Mouse (Mus musculus): ENCODE data around the gene Cdsn. TPM values are rescaled to one million over a fixed set of nuclear protein-coding genes. Genes with fewer than 3 reads are reported as not detected.
A peak's percentile ranks its signal among the peaks of the same experiment; 100 is the strongest.

The Cdsn gene
- total and polyA plus RNA-seq, 2 experiments from 2014 or later = 0.23 to 0.48 TPM

- no peak overlapping the region for H3K4me3 ChIP-seq (ENCODE audit: low read depth, low read length)
- WGBS = 25% methylated on average over 4 of the region's 4 CpGs
- no peak overlapping the region for H3K9ac ChIP-seq (replicated peaks; ENCODE audit: low read depth, low read length)
- no peak overlapping the region for H3K27ac ChIP-seq (ENCODE audit: low read depth)
- ATAC-seq (ENCODE audit: insufficient read depth, low read depth) (no peak), DNase-seq (ENCODE audit: low spot score) (no peak)
- TF ChIP-seq CTCF (IDR thresholded peaks at IDR 0.05; ENCODE audit: low read depth) = no peak
- TF ChIP-seq EP300 (IDR thresholded peaks at IDR 0.05; ENCODE audit: low read depth) = no peak
- no peaks in the 10 kb centered on the region; the same call in 1 of the 2 replicates for H3K9me3 ChIP-seq (replicated peaks; ENCODE audit: control insufficient read depth, low read length)
- no peaks in the 10 kb centered on the region for H3K36me3 ChIP-seq (replicated peaks; ENCODE audit: control insufficient read depth, insufficient read depth, low read length)
- H3K4me2 ChIP-seq (ENCODE audit: low read depth, low read length) = no peak overlapping the region
- 0 out of 2 replicates have a peak, but pooled peaks cover 5% of the 10 kb centered on the region for H3K27me3 ChIP-seq (ENCODE audit: control insufficient read depth, insufficient read depth, low read length)
- H3K4me1 ChIP-seq (ENCODE audit: control insufficient read depth, insufficient read depth) = no peaks in the 10 kb centered on the region
Observed at GRCm38 (mm10) chr17:35588387-35588786, 36.5 kb downstream of the Cdsn start.

- 43% methylated on average over 21 of the region's 21 CpGs for WGBS
- TF ChIP-seq EP300 (IDR thresholded peaks at IDR 0.05; ENCODE audit: low read depth) (no peak), CTCF (IDR thresholded peaks at IDR 0.05; ENCODE audit: low read depth) (peak; percentile 81)
- Histone ChIP-seq H3K4me3 (ENCODE audit: low read depth, low read length) (no peak overlapping the region), H3K36me3 (replicated peaks; ENCODE audit: control insufficient read depth, insufficient read depth, low read length) (no peaks in the 10 kb centered on the region), H3K9me3 (replicated peaks; ENCODE audit: control insufficient read depth, low read length) (no peaks in the 10 kb centered on the region; the same call in 1 of the 2 replicates), H3K27ac (ENCODE audit: low read depth) (no peak overlapping the region), H3K4me1 (ENCODE audit: control insufficient read depth, insufficient read depth) (no peaks in the 10 kb centered on the region), H3K9ac (replicated peaks; ENCODE audit: low read depth, low read length) (no peak overlapping the region), H3K27me3 (ENCODE audit: control insufficient read depth, insufficient read depth, low read length) (0 out of 2 replicates have a peak, but pooled peaks cover 1% of the 10 kb centered on the region), H3K4me2 (ENCODE audit: low read depth, low read length) (0 out of 2 replicates have a peak overlapping the region, but pooled peaks have one; percentile 1)
- DNase-seq (ENCODE audit: low spot score) (peak; percentile 73), ATAC-seq (ENCODE audit: insufficient read depth, low read depth) (peak; percentile 60)
Observed at GRCm38 (mm10) chr17:35590410-35591218, 38.7 kb downstream of the Cdsn start.

GRCm38 (mm10) chr17:35591219-35591578 is 39.3 kb downstream of the Cdsn start:
- Histone ChIP-seq H3K9me3 (replicated peaks; ENCODE audit: control insufficient read depth, low read length) (no peaks in the 10 kb centered on the region; the same call in 1 of the 2 replicates), H3K4me3 (ENCODE audit: low read depth, low read length) (no peak overlapping the region), H3K36me3 (replicated peaks; ENCODE audit: control insufficient read depth, insufficient read depth, low read length) (no peaks in the 10 kb centered on the region), H3K9ac (replicated peaks; ENCODE audit: low read depth, low read length) (no peak overlapping the region), H3K4me2 (ENCODE audit: low read depth, low read length) (no peak overlapping the region), H3K4me1 (ENCODE audit: control insufficient read depth, insufficient read depth) (no peaks in the 10 kb centered on the region), H3K27ac (ENCODE audit: low read depth) (no peak overlapping the region), H3K27me3 (ENCODE audit: control insufficient read depth, insufficient read depth, low read length) (no peaks in the 10 kb centered on the region)
- no peak for TF ChIP-seq EP300 (IDR thresholded peaks at IDR 0.05; ENCODE audit: low read depth)
- no peak for ATAC-seq (ENCODE audit: insufficient read depth, low read depth)
- WGBS = 88% methylated on average over 7 of the region's 7 CpGs
- no peak for DNase-seq (ENCODE audit: low spot score)

GRCm38 (mm10) chr17:35591731-35592130 is 39.8 kb downstream of the Cdsn start:
- no peak overlapping the region for H3K27ac ChIP-seq (ENCODE audit: low read depth)
- H3K4me3 ChIP-seq (ENCODE audit: low read depth, low read length) = no peak overlapping the region
- H3K9ac ChIP-seq (replicated peaks; ENCODE audit: low read depth, low read length) = no peak overlapping the region
- ATAC-seq (ENCODE audit: insufficient read depth, low read depth) (no peak), DNase-seq (ENCODE audit: low spot score) (no peak)
- H3K4me1 ChIP-seq (ENCODE audit: control insufficient read depth, insufficient read depth) = no peaks in the 10 kb centered on the region
- no peaks in the 10 kb centered on the region for H3K27me3 ChIP-seq (ENCODE audit: control insufficient read depth, insufficient read depth, low read length)
- no peaks in the 10 kb centered on the region; the same call in 1 of the 2 replicates for H3K9me3 ChIP-seq (replicated peaks; ENCODE audit: control insufficient read depth, low read length)
- 85% methylated on average over 15 of the region's 15 CpGs for WGBS
- TF ChIP-seq CTCF (IDR thresholded peaks at IDR 0.05; ENCODE audit: low read depth) (no peak), EP300 (IDR thresholded peaks at IDR 0.05; ENCODE audit: low read depth) (no peak)
- H3K36me3 ChIP-seq (replicated peaks; ENCODE audit: control insufficient read depth, insufficient read depth, low read length) = no peaks in the 10 kb centered on the region
- H3K4me2 ChIP-seq (ENCODE audit: low read depth, low read length) = no peak overlapping the region

- Histone ChIP-seq H3K9ac (replicated peaks; ENCODE audit: low read depth, low read length) (no peak overlapping the region), H3K36me3 (replicated peaks; ENCODE audit: control insufficient read depth, insufficient read depth, low read length) (no peaks in the 10 kb centered on the region), H3K27ac (ENCODE audit: low read depth) (no peak overlapping the region), H3K4me1 (ENCODE audit: control insufficient read depth, insufficient read depth) (no peaks in the 10 kb centered on the region), H3K4me2 (ENCODE audit: low read depth, low read length) (no peak overlapping the region), H3K9me3 (replicated peaks; ENCODE audit: control insufficient read depth, low read length) (no peaks in the 10 kb centered on the region; the same call in 1 of the 2 replicates), H3K27me3 (ENCODE audit: control insufficient read depth, insufficient read depth, low read length) (no peaks in the 10 kb centered on the region), H3K4me3 (ENCODE audit: low read depth, low read length) (no peak overlapping the region)
- TF ChIP-seq EP300 (IDR thresholded peaks at IDR 0.05; ENCODE audit: low read depth) (no peak), CTCF (IDR thresholded peaks at IDR 0.05; ENCODE audit: low read depth) (no peak)
- DNase-seq (ENCODE audit: low spot score) (no peak), ATAC-seq (ENCODE audit: insufficient read depth, low read depth) (no peak)
- WGBS = 77% methylated on average over 9 of the region's 9 CpGs
Observed at GRCm38 (mm10) chr17:35592131-35592530, 40.2 kb downstream of the Cdsn start.
